Mouse (Mus musculus) kidney, embryonic 16.5 days (tissue): ENCODE data around the gene Ssbp2. TPM values are rescaled to one million over a fixed set of nuclear protein-coding genes. Genes with fewer than 3 reads are reported as not detected.

Source experiments
- microRNA-seq: library from miRNA; unstranded; fragments of <30 nt; microRNA quantifications from one replicate; pipeline ENCODE4, GENCODE M21; 2016
- polyA plus RNA-seq: library from polyadenylated mRNA; unstranded; fragments of >200 nt; fragmentation: Nextera tagmentation; extraction: Ambion mirVana; gene quantifications from 2 replicates; pipeline ENCODE4 v1.2.1, GENCODE M21; 2015

The Ssbp2 gene
- polyA plus RNA-seq, 1 experiment from 2014 or later: 130 TPM

Small RNA genes within 50 kb of the gene (microRNA-seq; reads per million reads assigned to microRNA genes)
- gene Gm27656: not detected

Other genes starting within 250 kb of the Ssbp2 start
- 13.1 and 13.3 TPM in 2 replicates for gene Atg10, start 236.3 kb upstream of the Ssbp2 start, polyA plus RNA-seq